Mouse (Mus musculus) midbrain, embryonic 12.5 days (tissue): ENCODE measurements around the gene Gm815. TPM values are rescaled to one million over a fixed set of nuclear protein-coding genes. Genes with fewer than 3 reads are reported as not detected.

ENCODE experiments used
- ATAC-seq: fragments of 200-750 bp; cut with Nextera tagmentation; 2 replicates; pipeline ENCODE4 v1.8.0; 2017; ENCODE audit warnings: low read depth, moderate TSS enrichment, moderate library complexity; ENCODE audit not compliant: low FRiP score
- H3K27ac ChIP-seq: fragments of 300-500 bp; sonication (generic); replicated peaks from 2 replicates; pipeline ENCODE4 v1.5.1; 2016; ENCODE audit warnings: mild to moderate bottlenecking
- H3K27me3 ChIP-seq: fragments of 300-500 bp; sonication (generic); 2 replicates; pipeline ENCODE4 v1.6.1; 2016; ENCODE audit warnings: mild to moderate bottlenecking
- H3K36me3 ChIP-seq: fragments of 300-500 bp; sonication (generic); 2 replicates; pipeline ENCODE4 v1.6.1; 2016
- H3K4me1 ChIP-seq: fragments of 300-500 bp; sonication (generic); 2 replicates; pipeline ENCODE4 v1.6.1; 2016
- H3K4me2 ChIP-seq: fragments of 300-500 bp; sonication (generic); replicated peaks from 2 replicates; pipeline ENCODE4 v1.6.1; 2016; ENCODE audit warnings: mild to moderate bottlenecking, moderate library complexity
- H3K4me3 ChIP-seq: fragments of 300-500 bp; sonication (generic); 2 replicates; pipeline ENCODE4 v1.5.1; 2016; ENCODE audit warnings: mild to moderate bottlenecking
- H3K9ac ChIP-seq: fragments of 300-500 bp; sonication (generic); replicated peaks from 2 replicates; pipeline ENCODE4 v1.6.1; 2016; ENCODE audit warnings: mild to moderate bottlenecking, moderate library complexity
- H3K9me3 ChIP-seq: fragments of 300-500 bp; sonication (generic); 2 replicates; pipeline ENCODE4 v1.6.1; 2016; ENCODE audit warnings: mild to moderate bottlenecking
- WGBS: fragments of 180-500 bp; shearing (Covaris S2); methylation state at CpG from one replicate; pipeline ENCODE4 v1.1.7; 2016; 5-methylcytosine and 5-hydroxymethylcytosine counted together
- polyA plus RNA-seq: library from polyadenylated mRNA; unstranded; fragments of >200 nt; fragmentation: Nextera tagmentation; extraction: Ambion mirVana; gene quantifications from 2 replicates; pipeline ENCODE4 v1.2.1, GENCODE M21; 2016

Gm815 gene
- polyA plus RNA-seq, 1 experiment from 2014 or later, result not detected

DNA sequence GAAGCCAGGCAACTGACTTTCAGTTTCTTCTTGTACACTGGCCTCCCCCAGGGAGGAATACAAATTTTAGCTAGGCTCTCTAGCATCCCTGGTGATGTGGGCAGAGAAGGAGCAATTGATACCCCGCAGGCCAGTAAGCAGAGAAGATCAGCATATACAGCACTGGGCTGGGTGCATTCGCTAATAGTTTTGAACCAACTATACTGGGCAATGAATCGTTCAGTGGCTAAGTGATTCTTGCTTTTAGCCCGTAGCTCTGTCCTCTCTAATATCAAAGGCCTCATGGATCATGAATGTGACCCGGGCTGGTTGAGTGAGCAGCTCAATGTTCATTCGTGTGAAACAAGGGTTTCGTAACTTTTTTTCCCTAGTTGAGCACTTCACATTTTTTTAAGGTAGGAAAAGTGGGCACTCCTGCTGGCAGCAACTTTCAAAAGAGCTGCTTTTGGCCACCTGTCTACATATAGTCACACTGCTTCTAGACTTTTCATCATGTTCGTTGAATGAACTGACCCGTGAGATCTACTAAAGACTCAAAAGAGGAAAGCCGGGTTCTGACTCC, 3.7 kb upstream of the Gm815 start:
- no peak overlapping the region for H3K27ac ChIP-seq
- H3K4me1 ChIP-seq, result peaks cover 11% of the 10 kb centered on the region
- WGBS, result 85% methylated on average over 10 of the region's 10 CpGs

DNA sequence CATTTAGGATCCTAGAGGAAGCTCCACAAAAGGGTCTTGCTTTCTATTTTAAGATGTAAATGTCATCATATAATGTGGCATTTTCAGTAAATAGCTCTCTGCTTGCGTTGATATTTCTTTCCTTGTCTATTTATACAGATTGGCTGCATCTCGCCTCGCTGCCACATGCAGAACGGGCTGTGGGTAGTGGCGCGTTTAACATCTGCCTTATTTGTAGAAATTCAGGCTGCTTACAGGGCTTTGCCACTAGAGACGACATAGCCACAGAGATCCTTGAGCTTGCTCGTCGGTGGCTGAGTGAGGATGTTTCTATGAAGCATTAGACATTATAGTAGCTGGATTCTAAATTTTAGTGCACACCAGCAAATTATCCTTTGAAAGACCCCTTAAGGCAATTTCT, 2.5 kb downstream of the Gm815 start:
- H3K4me1 ChIP-seq, result peaks cover 3% of the 10 kb centered on the region; the same call in 1 of the 2 replicates
- WGBS, result 78% methylated on average over 9 of the region's 9 CpGs
- H3K9ac ChIP-seq, result no peak overlapping the region
- H3K9me3 ChIP-seq, result no peaks in the 10 kb centered on the region
- no peak overlapping the region for H3K4me2 ChIP-seq
- ATAC-seq, result no peak
- H3K27me3 ChIP-seq, result no peaks in the 10 kb centered on the region
- H3K36me3 ChIP-seq, result no peaks in the 10 kb centered on the region
- H3K4me3 ChIP-seq, result no peak overlapping the region
- H3K27ac ChIP-seq, result no peak overlapping the region

More for the DNA sequence above, 3.7 kb upstream of the Gm815 start:
- Histone ChIP-seq H3K9ac (no peak overlapping the region), H3K36me3 (no peaks in the 10 kb centered on the region), H3K27me3 (no peaks in the 10 kb centered on the region), H3K4me2 (no peak overlapping the region), H3K4me3 (no peak overlapping the region), H3K9me3 (no peaks in the 10 kb centered on the region)
- no peak for ATAC-seq

DNA sequence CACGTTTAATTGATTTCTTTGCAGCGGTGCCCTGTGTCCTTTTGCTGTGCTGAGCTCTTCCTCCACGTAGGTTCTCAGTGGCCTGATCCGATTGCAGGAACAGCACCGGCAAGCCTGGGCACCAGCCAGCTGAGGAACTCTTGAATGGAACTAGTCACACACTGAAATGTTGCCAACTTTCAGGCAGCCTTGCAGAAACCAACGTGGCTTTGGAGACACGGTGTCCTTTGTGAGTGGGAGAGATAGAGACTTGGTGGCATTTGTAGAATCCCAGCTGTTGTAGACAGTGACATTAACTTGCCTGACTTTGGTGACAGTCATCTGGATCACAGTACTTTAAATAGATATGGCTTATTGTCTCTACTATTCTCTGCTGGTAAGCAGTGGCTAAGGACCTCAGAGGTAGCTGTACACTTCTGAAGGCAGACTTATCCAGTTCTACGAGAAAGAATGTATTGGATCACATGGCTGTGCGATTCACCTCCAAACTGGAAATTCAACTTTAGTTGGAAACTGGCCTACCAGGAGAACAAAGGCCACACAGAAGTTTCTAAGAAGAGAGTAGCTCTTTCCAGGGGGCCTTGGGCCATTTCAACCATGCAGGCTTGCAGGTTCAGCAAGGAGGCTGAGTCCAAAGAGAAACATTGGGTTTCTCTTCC, 5.8 kb downstream of the Gm815 start:
- no peak overlapping the region for H3K27ac ChIP-seq
- no peaks in the 10 kb centered on the region for H3K36me3 ChIP-seq
- no peak overlapping the region for H3K9ac ChIP-seq
- H3K27me3 ChIP-seq, result no peaks in the 10 kb centered on the region
- H3K4me2 ChIP-seq, result no peak overlapping the region
- H3K4me3 ChIP-seq, result no peak overlapping the region
- no peak for ATAC-seq
- 90% methylated on average over 9 of the region's 9 CpGs for WGBS
- peaks cover 3% of the 10 kb centered on the region; the same call in 1 of the 2 replicates for H3K4me1 ChIP-seq
- no peaks in the 10 kb centered on the region for H3K9me3 ChIP-seq

DNA sequence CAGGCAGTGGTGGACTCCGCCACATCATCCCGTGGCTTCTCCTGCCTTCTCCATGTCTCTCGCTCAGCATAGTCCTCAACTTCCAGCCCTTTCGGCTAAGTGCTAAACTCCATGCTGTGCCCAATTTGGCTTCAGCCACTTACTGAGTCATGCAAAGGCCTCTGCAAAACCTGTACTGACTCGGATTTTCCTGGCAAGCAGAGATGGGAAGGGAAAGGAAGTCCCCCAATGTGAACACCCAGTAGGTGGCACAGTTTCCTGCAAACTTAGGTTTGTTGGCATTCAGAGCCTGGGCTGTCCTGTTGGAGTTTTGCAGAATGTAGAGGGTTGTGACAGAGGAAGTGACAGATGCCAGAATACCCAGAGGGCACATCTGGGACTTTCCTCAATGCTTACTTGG, 7.2 kb downstream of the Gm815 start:
- no peaks in the 10 kb centered on the region for H3K27me3 ChIP-seq
- 74% methylated on average over 5 of the region's 5 CpGs for WGBS

DNA sequence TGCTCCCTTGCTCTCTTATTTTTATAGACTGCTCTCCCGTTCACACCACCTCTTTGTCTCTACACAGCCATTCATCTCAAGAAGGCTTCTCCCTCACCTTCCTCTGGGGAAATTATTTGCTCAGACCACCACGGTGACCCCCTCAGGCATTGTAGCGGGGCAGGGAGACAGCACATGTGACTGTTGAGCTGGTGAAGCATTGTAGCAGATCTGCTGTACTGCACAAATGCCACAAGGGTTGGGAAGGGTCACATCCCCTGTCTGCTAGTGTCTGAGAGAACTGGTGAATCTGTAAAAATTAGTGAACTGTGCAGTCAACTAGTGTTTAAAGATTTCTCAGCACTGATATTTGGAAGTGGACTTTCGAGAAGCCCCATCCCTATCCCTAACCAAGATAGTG, 16.5 kb downstream of the Gm815 start:
- Histone ChIP-seq H3K36me3 (no peaks in the 10 kb centered on the region), H3K9me3 (no peaks in the 10 kb centered on the region), H3K4me1 (no peaks in the 10 kb centered on the region), H3K27ac (no peak overlapping the region), H3K4me3 (no peak overlapping the region), H3K4me2 (no peak overlapping the region), H3K27me3 (no peaks in the 10 kb centered on the region), H3K9ac (no peak overlapping the region)
- 66% methylated on average over 4 of the region's 4 CpGs for WGBS
- ATAC-seq, result no peak

More for the DNA sequence above, 7.2 kb downstream of the Gm815 start:
- ATAC-seq, result no peak
- Histone ChIP-seq H3K4me3 (no peak overlapping the region), H3K36me3 (no peaks in the 10 kb centered on the region), H3K4me1 (peaks cover 3% of the 10 kb centered on the region; the same call in 1 of the 2 replicates), H3K9me3 (no peaks in the 10 kb centered on the region), H3K4me2 (no peak overlapping the region), H3K9ac (no peak overlapping the region), H3K27ac (no peak overlapping the region)

DNA sequence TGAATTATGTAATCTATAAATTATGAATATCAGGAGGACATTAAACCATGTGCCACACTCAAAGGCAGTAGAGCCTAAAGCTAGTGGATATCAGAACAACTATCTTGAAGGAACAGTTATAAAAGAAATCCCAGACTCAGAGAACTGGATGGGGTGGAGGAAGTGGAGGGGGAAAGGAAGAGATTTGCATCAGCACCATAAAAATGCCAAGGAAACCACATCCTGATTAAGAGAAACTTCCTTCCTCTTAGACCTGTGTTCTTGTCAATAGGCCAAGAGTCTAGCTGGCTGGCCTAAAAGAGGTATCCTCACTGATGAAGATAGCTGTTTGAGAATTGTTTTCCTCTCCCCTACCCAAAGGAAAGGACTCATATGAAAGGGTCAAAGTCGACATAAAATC, 28.6 kb downstream of the Gm815 start:
- Histone ChIP-seq H3K27ac (no peak overlapping the region), H3K27me3 (no peaks in the 10 kb centered on the region), H3K4me2 (no peak overlapping the region), H3K9me3 (no peaks in the 10 kb centered on the region), H3K4me1 (no peaks in the 10 kb centered on the region), H3K4me3 (no peak overlapping the region), H3K36me3 (no peaks in the 10 kb centered on the region), H3K9ac (no peak overlapping the region)
- no peak for ATAC-seq
- 70% methylated on average over 1 of the region's 1 CpGs for WGBS

DNA sequence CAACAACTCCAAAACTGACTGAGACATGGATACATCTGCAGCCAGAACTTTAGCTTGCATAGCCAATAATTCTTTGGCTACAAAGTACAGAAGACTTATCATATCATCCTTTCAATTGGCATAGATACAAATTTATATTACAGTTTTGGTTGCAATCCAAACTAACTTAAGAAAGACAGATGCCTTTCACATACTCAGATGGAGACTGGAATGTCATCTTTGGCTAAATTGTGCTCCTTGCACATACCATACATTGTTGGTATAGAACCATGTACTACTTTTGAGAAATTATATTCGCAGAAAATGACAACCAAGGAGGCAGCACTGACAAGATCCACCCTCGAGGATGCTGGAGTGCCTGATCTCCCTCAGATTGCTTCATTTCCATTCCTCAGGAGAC, 35.1 kb downstream of the Gm815 start:
- Histone ChIP-seq H3K9ac (no peak overlapping the region), H3K27ac (no peak overlapping the region), H3K4me3 (no peak overlapping the region), H3K4me2 (no peak overlapping the region), H3K36me3 (no peaks in the 10 kb centered on the region), H3K4me1 (no peaks in the 10 kb centered on the region), H3K9me3 (no peaks in the 10 kb centered on the region), H3K27me3 (no peaks in the 10 kb centered on the region)
- no peak for ATAC-seq
- WGBS, result 63% methylated on average over 2 of the region's 2 CpGs

DNA sequence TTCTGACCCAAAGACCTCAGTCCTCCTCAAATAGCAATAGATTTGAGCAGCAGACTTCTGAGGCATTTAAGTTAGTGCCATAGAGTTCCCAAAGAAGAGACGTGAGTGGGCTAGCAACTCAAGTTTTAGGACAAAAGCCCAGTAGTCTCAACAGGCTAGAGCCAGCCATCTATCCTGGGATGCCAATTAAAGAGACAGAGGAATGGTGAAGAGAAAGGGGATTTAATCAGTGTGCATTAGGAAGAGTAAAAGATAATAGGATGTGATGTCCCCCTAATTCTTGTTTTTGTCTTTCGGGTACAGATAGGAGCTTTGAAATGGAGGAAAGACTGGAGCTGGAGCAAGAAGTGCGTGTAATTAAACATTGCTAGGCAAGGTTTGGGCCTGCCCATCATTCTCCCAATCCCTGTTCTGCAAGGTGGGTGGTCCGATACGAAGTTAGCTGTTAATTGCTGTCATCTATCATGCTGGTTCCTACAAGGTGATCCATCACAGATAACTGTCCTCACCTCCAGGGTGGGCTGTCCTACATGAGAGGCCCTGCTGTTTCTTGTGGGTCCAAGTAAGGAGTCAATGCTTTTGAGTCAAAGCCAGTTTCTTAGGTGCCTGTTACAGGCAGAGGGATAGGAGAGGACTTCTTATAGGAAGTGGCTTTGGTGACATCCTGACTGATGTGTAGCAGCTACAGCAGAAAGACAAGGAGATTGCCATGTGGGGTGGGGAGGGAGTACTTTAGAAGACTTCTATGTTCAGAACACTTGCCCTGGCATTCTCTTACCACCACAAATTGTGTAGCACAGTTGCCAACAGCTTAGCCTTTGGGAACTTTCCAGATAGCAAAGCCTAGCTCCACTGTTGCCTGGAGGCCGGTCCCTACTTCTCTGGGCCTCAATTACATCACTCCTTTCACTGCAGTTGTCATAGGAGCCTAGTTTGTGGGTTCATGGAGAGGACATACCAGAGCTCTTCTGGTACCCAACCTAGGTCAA, 44.9 kb downstream of the Gm815 start:
- WGBS, result 75% methylated on average over 6 of the region's 6 CpGs
- H3K27me3 ChIP-seq, result no peaks in the 10 kb centered on the region

DNA sequence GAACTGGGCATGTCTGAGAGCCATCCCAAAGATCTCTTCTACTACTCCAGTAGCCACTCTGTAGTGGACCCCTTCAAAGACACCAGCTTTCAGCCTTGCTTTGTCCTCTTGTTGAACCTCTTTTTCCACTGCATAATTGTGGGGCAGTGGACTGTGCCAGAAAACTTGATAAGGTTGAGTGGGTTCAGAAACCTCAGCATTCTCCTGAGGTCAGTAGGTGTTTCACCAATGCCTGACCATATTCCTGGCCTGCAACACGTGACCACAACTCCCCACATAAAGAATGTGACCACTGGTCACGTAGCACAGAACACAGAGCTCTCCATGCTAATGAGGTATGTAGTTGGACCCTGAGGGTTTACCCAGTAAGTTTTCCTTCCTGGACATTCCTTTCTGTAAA, 48.5 kb downstream of the Gm815 start:
- 79% methylated on average over 2 of the region's 2 CpGs for WGBS
- Histone ChIP-seq H3K4me2 (no peak overlapping the region), H3K4me3 (no peak overlapping the region), H3K27ac (no peak overlapping the region), H3K4me1 (no peaks in the 10 kb centered on the region), H3K27me3 (no peaks in the 10 kb centered on the region), H3K9ac (no peak overlapping the region), H3K36me3 (no peaks in the 10 kb centered on the region), H3K9me3 (no peaks in the 10 kb centered on the region)
- ATAC-seq, result no peak

More for the DNA sequence above, 44.9 kb downstream of the Gm815 start:
- Histone ChIP-seq H3K9me3 (no peaks in the 10 kb centered on the region), H3K4me3 (no peak overlapping the region), H3K36me3 (no peaks in the 10 kb centered on the region), H3K9ac (no peak overlapping the region), H3K4me1 (no peaks in the 10 kb centered on the region), H3K27ac (no peak overlapping the region), H3K4me2 (no peak overlapping the region)
- no peak for ATAC-seq
